Mouse (Mus musculus): Measurements from ENCODE around the gene Mvb12a.
A peak's percentile ranks its signal among the peaks of the same experiment; 100 is the strongest.

The Mvb12a gene

DNA sequence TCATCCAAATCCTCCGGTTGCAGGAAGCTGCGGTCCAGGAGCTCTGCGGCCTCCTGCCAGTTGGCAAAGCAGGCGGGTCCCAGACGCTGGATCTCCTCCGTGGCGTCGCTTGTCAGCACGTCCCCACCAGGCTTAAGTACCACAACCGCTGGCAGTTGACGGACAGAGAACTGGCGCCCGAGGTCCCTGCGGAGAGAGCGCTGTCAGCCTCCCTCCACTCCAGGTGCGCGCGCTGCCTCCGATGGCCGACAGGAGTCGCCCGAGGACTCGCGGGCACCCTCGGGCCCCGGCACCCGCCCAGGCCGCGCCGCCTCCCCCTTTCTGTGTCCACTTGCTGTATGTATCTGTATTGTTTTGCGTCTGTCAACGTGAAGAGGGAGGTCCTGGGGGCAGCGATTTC lies 20.0 kb downstream of the Mvb12a start:
- peak in 1 of 2 experiments; percentile 60 for DNase-seq (ENCODE audit: low spot score in 2 of 2)

DNA sequence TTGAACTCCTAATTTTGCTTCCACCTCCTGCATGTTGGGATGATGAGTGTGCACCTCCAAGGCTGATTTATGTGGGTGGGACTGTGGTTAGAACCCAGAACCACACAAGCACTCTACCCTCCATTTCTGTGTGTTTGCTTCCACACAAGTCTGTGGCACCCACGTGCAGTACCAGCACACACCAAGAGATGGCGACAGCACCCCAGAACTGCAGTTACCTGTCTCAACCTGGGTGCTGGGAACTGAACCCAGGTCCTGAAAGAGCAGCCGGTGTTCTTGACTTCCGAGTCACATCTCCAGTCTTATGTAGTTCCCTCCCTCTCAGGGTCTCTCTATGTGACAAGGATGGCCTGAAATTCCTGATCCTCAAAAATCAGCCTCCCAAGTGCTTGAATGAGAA lies 21.3 kb downstream of the Mvb12a start:
- no peak for DNase-seq (ENCODE audit: low spot score in 2 of 2)

DNA sequence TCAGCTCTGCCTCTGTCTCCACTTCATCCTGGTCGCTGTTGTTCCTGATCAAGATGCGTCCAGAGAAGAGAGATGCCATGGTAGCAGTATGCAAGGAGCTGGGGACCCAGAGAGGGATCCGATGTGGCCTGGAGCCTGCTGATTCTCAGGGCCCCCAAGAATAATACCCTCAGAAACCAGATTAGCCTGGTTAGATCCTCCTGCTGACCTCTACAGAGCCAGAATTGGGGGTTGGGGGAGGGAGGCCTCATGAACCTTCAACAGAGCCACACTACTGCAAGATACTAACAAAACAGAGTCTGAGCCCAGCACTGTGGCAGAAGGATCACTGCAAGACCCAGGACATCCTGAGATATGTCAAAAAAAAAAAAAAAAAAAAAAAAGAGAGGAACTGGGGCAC lies 23.8 kb downstream of the Mvb12a start, which contains the start of gene Nxnl1:
Gene Nxnl1, minus strand, starts transcription at position 101 of the 400 bp plus-strand sequence.
- DNase-seq (ENCODE audit: low spot score in 2 of 2): no peak

DNA sequence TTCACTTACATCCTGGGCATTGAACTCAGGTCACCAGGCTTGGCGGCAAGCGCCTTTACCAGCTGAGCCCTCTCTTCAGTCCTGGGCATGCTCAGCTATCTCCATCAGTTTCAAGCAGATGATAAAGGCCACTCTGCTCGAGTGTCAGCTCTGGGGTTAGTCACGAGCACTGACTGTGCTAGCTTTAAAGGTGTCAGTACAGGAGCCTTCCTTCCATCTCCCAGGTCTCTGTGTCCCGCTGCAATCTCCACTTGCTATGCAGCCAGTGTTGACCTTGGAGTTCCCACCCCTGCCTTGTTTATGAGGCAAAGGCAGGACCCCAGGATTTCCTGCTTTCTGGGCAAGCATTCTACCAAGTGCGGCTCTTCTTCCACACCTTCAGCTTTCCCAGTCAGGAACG lies 24.9 kb downstream of the Mvb12a start:
- DNase-seq (ENCODE audit: low spot score in 2 of 2): no peak

DNA sequence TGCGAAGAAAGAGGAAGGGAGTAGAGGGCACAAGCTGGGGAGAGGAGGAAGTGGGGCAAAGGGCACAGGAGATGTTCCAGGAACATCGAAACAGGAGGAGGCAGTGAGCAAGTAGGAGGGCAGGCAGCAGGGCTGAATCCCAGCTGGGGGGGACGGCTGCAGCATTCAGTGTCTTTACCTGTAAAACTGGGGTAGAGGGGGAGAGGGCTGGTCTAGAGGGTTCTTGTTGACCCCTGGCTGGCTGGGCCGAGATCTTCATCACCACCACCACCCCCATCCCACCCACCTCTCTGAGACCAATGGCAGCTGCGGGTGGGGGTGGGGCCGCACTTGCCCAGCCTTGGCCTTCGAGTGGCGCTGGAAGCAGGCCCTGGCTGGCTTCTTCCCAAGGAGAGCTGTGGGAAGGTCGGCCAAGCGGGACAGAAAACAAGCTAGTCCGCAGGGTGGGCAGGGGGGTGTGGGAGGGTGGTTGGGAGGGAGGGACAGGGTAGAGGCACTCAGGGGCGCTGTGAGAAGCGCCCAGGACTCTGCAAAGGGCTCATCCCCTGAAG lies 25.7 kb downstream of the Mvb12a start, which contains the start of gene Slc27a1:
Gene Slc27a1, plus strand, starts transcription at position 496 of the 551 bp plus-strand sequence.
- DNase-seq (ENCODE audit: low spot score in 2 of 2): peak in 1 of 2 experiments; percentile 70

DNA sequence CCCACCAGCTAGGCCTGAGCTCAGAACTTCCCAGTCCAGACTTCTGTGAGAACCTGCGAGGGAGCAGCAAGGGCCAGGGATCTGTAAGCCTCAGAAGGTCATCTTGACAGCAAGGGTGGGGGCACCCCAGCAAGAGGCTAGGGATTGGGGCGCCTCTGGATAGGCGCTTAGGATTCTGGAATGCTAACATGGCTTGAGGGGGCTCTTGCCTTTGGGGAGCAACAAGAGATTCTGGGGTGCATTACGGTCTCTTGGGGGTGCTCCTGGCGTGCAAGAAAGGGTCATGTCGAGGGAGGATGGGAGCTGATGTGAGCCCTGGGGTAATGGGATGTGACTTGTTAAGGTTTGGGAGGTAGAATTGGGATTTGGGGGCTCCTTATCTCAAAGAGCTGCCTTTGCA lies 26.2 kb downstream of the Mvb12a start:
- DNase-seq (ENCODE audit: low spot score in 2 of 2): no peak

DNA sequence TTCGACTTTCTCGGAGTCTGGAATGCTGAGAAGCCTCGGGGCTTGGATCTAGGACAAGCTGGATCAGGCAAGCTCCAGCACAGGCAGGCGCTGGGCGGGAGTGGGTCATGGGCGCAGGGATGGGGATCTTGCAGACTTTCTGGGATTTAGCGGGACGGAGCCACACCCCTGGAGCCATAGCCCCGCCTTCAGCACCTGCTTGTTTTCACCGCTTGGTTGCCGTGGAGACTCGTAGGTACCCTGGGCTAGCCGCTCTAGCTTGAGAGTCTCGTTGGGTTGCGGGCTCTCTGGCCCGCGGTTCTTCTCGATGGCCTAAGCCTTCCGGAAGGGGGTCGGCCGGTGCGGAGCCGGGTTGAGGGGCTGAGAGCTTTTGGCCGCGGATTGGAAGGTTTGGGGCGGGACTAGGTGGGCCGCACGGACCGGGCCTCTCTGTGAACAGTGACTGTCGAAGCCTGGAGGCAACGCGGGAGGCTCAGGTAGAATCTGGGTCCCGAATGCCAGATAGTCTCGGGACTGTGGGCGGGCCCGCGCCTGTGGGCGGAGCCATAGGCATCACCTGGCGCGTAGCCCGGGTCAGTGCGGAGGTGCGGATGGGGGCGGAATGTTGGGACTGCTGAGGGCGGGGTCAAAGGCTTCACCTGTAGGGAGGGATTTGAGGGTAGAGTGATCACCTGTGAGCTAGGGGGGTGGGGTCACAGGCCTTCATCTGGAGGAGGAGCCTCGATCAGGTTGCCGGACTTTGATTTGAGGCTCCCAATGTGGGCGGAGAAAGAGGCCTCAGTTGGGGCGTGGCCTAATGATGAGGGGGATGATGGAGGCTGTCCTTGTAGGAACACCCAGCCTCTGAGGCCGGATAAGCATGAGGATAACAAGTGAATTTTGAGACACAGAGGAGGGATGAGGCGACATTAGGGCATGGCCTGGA lies 26.9 kb downstream of the Mvb12a start:
- DNase-seq (ENCODE audit: low spot score in 2 of 2): peak; percentile 87 to 88

DNA sequence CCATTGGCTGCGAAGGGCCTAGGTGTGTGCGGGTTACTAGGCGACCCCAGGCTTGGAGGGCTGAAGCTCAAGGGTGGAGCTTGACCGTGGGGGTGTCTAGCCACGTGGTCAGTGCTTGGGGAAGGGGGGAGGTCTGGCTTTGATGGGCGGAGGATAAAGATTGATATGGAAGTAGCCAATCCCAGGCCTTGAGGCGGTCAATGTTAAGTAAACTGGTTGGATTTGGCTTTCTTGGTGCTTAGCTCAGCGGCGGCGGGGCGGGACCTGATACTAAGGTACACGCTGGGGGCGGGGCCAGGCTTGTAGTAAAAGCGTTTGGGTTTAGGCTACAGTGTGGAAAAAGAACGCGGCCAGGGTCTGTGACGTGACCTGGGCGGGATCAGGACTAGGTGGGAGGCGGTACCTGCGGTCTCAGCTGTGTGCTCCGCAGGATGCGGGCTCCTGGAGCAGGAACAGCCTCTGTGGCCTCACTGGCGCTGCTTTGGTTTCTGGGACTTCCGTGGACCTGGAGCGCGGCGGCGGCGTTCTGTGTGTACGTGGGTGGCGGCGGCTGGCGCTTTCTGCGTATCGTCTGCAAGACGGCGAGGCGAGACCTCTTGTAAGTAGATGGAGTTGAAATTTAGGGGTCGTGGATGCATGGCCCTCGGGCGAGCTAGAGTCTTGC lies 27.7 kb downstream of the Mvb12a start:
- peak; percentile 93 to 96 for DNase-seq (ENCODE audit: low spot score in 2 of 2)

DNA sequence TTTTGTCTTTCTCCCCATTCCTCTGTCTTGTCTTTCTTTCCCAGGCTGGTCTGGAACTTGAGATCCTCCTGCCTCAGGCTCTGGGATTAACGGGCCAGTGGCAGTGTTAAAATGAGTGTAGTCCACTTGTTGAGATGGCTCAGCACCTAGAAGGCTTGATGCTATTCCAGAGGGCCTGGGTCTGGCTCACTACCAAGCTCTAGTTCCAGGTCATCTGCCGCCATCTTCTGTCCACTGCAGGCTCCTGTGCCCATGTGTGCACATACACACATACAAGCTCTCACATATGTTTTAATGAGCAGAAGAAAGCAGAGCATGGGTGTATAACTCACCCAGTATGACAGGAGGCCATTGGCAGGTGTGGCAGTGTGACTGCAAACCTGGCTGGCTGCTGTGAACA lies 29.4 kb downstream of the Mvb12a start:
- DNase-seq (ENCODE audit: low spot score in 2 of 2): no peak

DNA sequence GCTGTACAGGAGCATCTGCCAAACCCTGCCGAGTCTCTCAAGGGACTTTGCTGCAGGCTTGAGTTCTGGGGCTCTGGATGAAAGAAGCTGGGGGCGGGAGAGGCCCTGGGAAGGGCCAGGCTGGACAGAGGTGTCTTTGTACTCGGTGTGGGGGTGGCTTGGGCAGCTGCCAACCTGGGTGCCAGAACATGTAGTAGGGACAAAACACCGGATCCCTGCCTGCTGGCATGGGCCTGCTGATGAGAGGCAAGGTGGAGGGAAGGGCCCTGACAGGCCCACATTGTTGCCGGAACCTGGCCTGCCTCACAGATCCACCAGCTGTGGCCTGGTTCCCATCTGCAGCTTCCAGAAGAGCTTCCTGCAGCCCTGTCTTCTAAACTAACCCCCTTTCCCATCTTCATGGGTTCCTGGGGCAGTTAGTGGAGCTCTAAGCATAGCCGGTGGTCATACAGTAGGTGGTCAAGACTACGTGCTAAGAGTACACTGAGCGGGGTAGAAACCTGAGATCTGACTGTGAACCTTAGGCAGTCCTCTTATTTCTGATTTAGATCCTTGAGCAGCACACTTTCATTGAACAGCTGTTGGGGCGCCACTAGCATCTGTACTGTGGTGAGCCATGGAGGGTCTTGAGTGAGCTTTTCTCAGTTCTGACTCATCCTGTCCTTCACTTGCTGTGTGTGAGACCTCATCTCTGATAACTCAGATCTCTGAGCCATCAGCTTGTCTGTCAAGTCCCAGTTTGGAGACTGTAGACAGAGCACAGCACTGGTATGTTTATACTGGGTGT lies 30.3 kb downstream of the Mvb12a start:
- peak; percentile 83 to 89 for DNase-seq (ENCODE audit: low spot score in 2 of 2)

DNA sequence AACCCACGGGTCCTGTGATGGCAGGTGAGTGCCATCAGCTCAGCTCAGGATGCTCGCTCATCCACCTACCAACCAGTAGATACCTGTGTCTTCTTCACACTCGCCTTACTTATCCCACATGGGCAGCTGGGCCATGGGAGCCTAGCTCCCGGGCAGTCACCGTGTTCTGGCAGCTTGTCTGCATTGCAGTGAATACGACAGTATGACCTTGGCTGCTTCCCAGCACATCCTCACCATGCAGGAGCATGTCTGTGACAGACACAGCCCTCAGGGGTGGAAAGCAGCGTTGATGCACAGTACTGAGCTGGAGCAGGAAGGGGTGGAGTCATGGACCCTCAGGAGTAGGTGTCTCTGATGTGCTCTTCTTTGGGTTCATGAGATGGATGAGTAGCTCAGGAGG lies 31.7 kb downstream of the Mvb12a start:
- DNase-seq (ENCODE audit: low spot score in 2 of 2): no peak

DNA sequence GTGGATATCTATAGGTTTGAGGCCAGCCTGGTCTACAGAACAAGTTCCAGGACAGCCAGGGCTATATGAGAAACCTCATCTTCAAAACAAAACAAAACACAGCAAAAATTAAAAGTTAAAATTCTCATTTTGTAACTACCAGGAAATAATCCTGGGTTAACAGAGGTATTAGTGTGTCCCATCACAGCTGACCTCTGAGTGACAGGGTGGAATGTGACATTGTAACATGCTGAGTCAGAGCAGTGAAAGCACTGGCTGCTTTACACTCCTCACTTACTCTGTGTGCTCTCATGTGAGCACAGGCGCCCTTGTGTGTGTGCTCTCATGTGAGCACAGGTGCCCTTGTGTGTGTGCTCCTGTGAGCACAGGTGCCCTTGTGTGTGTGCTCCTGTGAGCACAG lies 32.3 kb downstream of the Mvb12a start:
- no peak for DNase-seq (ENCODE audit: low spot score in 2 of 2)

DNA sequence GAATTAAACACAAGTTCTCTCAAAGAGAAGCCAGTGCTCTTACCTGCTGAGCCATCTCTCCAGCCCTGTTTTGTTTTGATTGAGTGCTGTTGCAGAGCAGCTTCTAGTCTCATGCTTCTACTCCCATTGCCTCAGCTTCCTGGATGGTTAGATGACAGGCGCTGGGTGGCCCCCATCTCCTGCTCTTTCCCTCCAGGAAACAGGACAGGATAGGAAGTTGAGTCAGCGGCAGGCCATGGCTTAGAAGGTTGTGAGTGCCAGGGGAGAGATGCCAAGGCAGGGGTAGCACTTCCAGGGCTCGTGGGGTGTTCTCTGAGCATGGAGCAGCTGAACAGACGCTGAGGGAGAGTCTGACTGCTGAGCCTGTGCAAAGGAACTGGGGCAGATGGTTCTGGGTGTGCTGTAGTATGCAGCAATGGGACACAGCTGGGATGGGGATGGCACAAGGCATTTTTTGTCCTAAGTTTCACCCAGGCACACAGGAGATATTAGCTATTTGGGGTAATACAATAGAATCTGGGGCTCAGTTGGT lies 35.2 kb downstream of the Mvb12a start:
- no peak for DNase-seq (ENCODE audit: low spot score in 2 of 2)

DNA sequence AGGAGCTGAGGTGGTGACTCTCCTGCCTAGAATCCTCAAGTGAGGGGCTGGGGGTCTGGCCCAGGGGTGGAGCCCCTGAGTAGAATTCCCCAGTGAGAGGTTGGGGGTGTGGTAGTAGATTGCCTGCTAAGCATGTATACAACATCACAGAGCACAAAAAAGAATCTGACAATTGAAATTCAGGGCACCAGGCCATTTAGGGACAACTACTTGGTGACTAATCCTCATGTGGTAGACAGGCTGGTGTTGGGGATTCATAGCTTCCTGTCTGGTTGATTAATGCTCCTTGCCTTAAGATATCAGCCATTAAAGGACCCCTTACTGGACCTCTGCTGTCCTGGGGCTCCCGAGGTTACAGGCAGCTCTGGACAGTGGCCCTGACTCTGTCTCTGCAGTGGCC lies 36.3 kb downstream of the Mvb12a start:
- DNase-seq (ENCODE audit: low spot score in 2 of 2): no peak

DNA sequence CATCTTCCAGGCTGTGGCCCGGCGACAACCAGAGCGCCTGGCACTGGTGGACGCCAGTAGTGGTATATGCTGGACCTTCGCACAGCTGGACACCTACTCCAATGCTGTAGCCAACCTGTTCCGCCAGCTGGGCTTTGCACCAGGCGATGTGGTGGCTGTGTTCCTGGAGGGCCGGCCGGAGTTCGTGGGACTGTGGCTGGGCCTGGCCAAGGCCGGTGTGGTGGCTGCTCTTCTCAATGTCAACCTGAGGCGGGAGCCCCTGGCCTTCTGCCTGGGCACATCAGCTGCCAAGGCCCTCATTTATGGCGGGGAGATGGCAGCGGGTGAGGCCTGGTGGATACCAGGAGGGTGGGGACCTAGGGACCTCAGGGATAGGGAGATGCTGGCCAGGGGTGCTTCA lies 36.8 kb downstream of the Mvb12a start:
- DNase-seq (ENCODE audit: low spot score in 2 of 2): no peak

DNA sequence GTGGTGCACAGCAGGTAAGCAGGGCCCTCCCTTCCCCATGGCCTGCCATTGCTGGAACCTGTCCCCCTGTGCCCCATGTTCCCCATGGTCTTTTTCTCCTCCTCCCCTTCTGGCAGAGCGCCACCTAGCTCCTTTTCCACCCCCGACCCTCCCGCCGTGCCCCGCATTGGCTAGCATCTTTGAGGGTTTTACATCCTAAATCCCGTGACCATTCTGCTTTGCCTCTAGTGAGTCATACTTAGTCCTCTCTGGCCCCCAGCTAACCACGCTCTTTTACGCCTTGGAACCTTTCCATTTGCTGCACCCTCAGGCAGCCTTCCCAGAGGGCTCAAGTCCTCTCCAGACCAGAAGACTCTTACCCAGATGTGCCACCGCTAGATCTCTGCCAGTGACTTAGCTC lies 37.5 kb downstream of the Mvb12a start:
- no peak for DNase-seq (ENCODE audit: low spot score in 2 of 2)

DNA sequence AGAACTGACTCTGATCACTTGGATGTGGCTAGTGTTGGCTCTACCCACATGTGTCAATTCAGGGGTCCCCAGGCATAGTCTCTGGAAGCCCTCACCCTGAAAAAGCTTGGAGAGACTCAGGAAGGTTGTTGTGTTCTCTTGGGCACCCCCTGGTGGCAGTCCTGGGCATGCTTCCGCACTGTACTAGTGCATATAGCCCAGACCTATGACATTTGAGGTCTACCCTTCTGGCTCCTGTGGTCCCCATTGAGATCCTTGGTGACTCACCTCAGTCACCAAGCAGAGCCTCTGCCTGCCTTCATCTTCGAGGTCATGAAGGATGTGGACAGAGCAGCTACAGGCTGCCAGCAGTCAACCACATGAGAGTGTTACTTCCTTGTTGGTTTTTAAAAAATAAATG lies 44.2 kb downstream of the Mvb12a start:
- DNase-seq (ENCODE audit: low spot score in 2 of 2): no peak

DNA sequence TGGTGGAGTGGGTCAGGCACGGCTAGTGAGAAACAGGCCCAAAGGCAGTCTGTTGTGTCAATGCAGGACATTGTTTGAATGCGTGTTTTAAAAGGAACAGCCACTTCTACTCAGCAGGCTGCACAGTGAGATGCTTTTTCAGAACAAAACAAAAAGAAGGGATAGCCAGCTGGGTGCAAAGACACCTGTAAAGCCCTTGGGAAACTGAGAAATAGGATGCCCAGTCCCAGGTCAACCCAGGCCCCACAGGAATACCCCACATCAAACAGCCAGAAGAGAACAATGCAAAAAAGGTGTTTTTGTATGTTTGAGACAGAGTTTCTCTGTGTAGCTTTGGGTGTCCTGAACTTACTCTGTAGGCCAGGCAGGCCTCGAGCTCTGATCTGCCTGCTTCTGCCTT lies 46.0 kb downstream of the Mvb12a start:
- DNase-seq (ENCODE audit: low spot score in 2 of 2): no peak

DNA sequence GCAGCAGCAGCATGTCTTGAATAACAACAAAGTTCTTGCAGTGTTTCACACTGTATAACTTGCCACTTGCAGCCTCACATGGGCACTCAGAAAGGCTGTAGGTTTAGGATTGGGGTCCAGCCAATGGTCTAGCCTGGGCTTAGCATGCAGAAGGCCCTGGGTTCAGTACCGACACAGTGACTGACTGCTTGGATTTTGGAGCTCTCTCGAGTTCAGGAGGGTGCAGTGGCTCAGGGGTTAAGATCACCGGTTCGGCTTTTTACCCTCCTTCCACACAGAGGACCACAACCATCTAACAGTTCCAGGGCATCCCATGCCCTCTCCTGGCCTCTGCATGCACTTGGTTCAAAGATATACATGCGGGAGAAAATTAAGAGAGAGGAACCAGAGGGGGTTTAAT lies 48.3 kb downstream of the Mvb12a start:
- DNase-seq (ENCODE audit: low spot score in 2 of 2): no peak

DNA sequence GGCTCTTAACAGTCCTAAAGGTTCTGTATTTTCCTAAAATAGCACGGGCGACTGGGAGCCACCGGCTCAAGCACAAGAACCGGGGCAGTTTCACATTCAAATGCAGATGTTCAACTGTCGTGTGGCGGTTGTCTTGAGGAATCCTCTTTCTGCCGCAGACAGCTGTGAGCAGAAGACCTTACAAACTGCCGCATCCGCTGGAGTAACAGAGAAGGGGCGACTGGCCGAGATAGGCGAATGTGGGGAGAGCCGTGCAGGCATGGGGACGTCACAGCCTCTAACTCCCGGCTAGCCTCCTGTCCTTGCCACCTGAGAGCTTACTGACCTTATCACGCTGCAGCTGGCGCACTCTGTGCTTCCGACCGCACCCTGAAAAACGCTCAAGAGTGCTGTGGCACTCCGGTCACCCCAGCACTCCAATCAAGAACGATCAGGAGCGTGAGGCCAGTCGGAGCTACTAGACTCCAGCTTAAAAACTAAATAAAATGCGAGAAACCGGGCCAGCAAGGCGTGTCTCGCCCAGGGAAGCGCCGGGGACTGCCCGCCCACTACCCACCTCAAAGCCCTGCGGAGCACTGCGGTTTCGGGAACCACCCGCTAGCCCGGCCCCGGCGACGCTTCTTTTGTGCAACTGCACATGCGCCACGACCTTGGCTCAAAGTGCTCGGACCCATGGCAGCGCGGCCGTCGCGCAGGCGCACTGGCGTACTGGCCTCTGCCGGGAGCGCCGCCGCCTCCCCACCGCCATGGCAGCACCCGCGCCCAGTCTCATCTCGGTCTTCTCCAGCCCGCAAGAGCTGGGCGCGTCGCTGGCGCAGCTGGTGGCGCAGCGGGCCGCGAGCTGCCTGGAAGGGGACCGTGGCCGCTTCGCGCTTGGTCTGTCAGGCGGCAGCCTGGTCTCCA lies 49.0 kb downstream of the Mvb12a start, which contains the start of gene Pgls:
Gene Pgls, plus strand, starts transcription at position 706 of the 903 bp plus-strand sequence.
- peak; percentile 90 to 96 for DNase-seq (ENCODE audit: low spot score in 2 of 2)
